Mouse (Mus musculus): ENCODE results near the gene Slc29a1. TPM values are rescaled to one million over a fixed set of nuclear protein-coding genes. Genes with fewer than 3 reads are reported as not detected.
A peak's percentile ranks its signal among the peaks of the same experiment; 100 is the strongest.

The Slc29a1 gene
- 10 to 100 TPM; 80.3 to 84.6 TPM for total RNA-seq (2021)
- 160 and 184 TPM in 2 replicates for polyA plus RNA-seq (2012; rRNA removed)
- long read RNA-seq, transcript Slc29a1-201 (13 exons, 1,996 nt) = minor isoform, 10 of 172 reads
- long read RNA-seq, transcript Slc29a1-202 (13 exons, 1,988 nt) = minor isoform, 15 of 172 reads
- long read RNA-seq, transcript Slc29a1-204 (12 exons, 2,216 nt) = major isoform, 19 of 172 reads
- long read RNA-seq, partial matches to known transcripts = 30 of 172 reads
- long read RNA-seq, other reads (novel, unspliced or antisense) = 98 of 172 reads

DNA sequence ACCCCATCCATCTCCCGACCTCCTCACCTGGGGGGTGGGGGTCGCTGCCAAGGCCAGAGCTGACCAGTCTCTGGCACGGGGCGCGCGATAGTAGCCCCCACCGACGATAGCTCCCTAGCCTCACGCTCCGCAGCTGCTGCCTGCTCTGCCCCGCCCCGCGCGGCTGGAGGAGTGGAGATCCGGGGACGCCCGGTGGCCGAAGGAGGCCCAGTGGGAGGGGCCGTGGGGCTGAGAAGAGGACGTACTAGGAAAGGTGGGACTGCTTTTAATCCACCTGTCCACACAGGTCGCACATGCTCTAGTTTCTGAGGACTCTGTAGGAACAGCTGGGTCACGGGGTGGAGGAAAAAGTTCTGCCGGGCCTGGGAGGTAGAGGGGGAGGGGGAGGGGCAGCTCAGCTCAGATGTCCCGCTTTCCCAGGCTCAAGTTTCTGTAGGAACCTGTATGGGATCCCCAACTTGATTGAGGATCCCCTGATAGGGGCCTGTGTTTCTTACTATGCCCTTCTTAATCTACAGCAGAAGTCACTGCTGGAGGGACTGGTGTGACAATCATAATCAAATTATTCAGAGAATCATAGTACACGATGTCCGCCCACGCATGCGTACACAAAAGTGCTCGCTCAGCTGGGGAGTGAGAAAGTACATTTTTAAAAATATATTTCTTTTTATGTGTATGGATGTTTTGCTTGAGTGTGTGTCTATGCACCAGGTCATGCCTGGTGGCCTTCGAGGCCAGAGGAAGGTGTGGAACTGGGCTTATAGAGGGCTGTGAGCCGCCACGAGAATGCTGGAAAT lies at the start of gene Slc29a1:
Gene Slc29a1 (minus strand): TSS at position 161 of the 797 bp plus-strand sequence.
- Histone ChIP-seq H3K27me3 (ENCODE audit: control insufficient read depth, insufficient read depth, low read length) (no peaks in the 10 kb centered on the region), H3K27ac (peak within 1 kb of the TSS; percentile 43; the same call in 1 of the 2 replicates), H3K79me2 (replicated peaks; ENCODE audit: control insufficient read depth, insufficient read depth, low read length) (no peaks in the 10 kb centered on the region), H3K9ac (ENCODE audit: low read depth, low read length) (peak within 1 kb of the TSS; percentile 65), H3K4me3 (peak within 1 kb of the TSS; percentile 48), H3K4me1 (ENCODE audit: control insufficient read depth, insufficient read depth, low read length) (peaks cover 15% of the 10 kb centered on the region), H3K36me3 (ENCODE audit: control insufficient read depth, insufficient read depth, low read length) (no peaks in the 10 kb centered on the region)
- WGBS = 24% methylated on average over 32 of the region's 32 CpGs
- TF ChIP-seq CTCF (IDR thresholded peaks at IDR 0.05) (peak; percentile 19; the same call in 1 of the 2 replicates), EP300 (IDR thresholded peaks at IDR 0.05; ENCODE audit: insufficient read depth, low read depth, low read length) (no peak), POLR2A (IDR thresholded peaks at IDR 0.05; ENCODE audit: insufficient read depth, low read depth, low read length) (no peak)
- intact Hi-C loops (cut with DNase I) = loop anchor here (2.0 kb wide), 1 partner anchor 15 kb away; no protein-coding TSS in a partner anchor
- DNase-seq = peak; percentile 78 to 80

DNA sequence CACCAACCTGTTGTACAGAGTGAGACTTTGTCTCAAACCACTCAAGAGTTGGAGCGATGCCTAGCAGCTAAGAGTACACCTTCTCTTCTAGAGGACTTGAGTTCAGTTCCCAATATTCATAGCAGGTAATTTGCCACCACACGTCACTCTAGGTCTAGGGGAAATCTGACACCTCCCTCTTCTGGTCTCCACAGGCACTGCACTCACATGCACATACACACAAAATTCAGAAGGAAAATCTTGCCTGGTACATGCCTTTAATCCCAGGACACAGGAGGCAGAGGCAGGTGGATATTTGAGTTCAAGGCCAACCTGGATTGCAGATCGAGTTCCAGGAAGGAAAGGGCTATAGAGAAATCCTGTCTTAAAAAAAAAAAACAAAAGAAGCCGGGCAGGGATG lies 44.8 kb upstream of the Slc29a1 start:
- intact Hi-C loops (cut with DNase I) = no loop called here
- H3K4me1 ChIP-seq (ENCODE audit: control insufficient read depth, insufficient read depth, low read length) = no peaks in the 10 kb centered on the region
- 90% methylated on average over 4 of the region's 4 CpGs for WGBS
- no peak overlapping the region for H3K27ac ChIP-seq
- H3K4me3 ChIP-seq = no peak overlapping the region
- H3K36me3 ChIP-seq (ENCODE audit: control insufficient read depth, insufficient read depth, low read length) = no peaks in the 10 kb centered on the region
- DNase-seq = no peak
- no peak overlapping the region for H3K9ac ChIP-seq (ENCODE audit: low read depth, low read length)
- no peaks in the 10 kb centered on the region for H3K79me2 ChIP-seq (replicated peaks; ENCODE audit: control insufficient read depth, insufficient read depth, low read length)
- TF ChIP-seq CTCF (IDR thresholded peaks at IDR 0.05) = peak; percentile 17; the same call in 1 of the 2 replicates
- TF ChIP-seq EP300 (IDR thresholded peaks at IDR 0.05; ENCODE audit: insufficient read depth, low read depth, low read length) = no peak
- no peak for TF ChIP-seq POLR2A (IDR thresholded peaks at IDR 0.05; ENCODE audit: insufficient read depth, low read depth, low read length)
- H3K27me3 ChIP-seq (ENCODE audit: control insufficient read depth, insufficient read depth, low read length) = no peaks in the 10 kb centered on the region

DNA sequence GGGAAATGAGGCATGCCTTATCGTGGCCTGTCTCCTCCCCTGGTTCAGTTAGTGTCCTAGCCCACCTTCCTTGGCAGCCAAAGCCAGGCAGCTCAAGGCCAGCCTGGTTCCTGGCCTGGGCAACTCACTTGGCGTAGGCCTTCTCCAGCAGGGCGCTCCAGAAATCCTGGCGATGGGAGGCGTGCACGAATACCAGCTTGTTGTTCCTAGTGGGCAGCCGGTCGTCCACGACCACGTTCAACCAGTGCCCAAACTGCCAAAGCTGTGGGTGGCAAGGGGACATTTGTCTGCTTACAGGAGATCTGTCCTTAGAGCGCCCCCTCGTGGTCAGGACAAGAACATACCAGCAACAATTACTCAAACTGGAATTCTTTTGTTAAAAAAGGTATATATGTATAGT lies 43.3 kb upstream of the Slc29a1 start:
- H3K9ac ChIP-seq (ENCODE audit: low read depth, low read length) = no peak overlapping the region
- no peaks in the 10 kb centered on the region for H3K79me2 ChIP-seq (replicated peaks; ENCODE audit: control insufficient read depth, insufficient read depth, low read length)
- no peaks in the 10 kb centered on the region for H3K36me3 ChIP-seq (ENCODE audit: control insufficient read depth, insufficient read depth, low read length)
- H3K27ac ChIP-seq = no peak overlapping the region
- DNase-seq = peak; percentile 64 to 78
- no peak overlapping the region for H3K4me3 ChIP-seq
- TF ChIP-seq CTCF (IDR thresholded peaks at IDR 0.05) = peak; percentile 89
- no peak for TF ChIP-seq POLR2A (IDR thresholded peaks at IDR 0.05; ENCODE audit: insufficient read depth, low read depth, low read length)
- 0 out of 2 replicates have a peak, but pooled peaks have one; percentile 29 for TF ChIP-seq EP300 (IDR thresholded peaks at IDR 0.05; ENCODE audit: insufficient read depth, low read depth, low read length)
- intact Hi-C loops (cut with DNase I) = loop anchor here (2.0 kb wide), 3 partner anchors 62 to 164 kb away; no protein-coding TSS in a partner anchor
- WGBS = 17% methylated on average over 12 of the region's 12 CpGs
- no peaks in the 10 kb centered on the region for H3K4me1 ChIP-seq (ENCODE audit: control insufficient read depth, insufficient read depth, low read length)
- H3K27me3 ChIP-seq (ENCODE audit: control insufficient read depth, insufficient read depth, low read length) = no peaks in the 10 kb centered on the region

DNA sequence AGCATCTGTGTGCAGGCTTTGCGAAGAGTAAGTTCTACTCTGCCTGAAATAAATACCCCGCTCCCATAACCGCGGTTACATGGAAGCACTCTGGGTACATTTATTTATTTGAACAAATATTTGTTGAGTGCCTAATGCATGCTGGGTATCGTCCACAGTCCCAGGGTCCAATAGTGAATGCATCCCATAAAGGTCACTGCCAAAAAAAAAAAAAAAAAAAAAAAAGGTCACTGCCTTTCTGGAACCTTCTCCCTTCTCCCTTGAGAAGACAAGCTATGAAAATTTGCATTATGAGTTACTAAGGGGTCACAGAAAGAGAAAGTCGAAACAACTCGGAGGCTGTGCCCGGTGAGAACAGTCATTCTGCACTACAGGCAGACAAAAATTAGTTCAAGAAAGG lies 42.6 kb upstream of the Slc29a1 start:
- intact Hi-C loops (cut with DNase I) = loop anchor here (2.0 kb wide), 3 partner anchors 61 to 163 kb away; no protein-coding TSS in a partner anchor

DNA sequence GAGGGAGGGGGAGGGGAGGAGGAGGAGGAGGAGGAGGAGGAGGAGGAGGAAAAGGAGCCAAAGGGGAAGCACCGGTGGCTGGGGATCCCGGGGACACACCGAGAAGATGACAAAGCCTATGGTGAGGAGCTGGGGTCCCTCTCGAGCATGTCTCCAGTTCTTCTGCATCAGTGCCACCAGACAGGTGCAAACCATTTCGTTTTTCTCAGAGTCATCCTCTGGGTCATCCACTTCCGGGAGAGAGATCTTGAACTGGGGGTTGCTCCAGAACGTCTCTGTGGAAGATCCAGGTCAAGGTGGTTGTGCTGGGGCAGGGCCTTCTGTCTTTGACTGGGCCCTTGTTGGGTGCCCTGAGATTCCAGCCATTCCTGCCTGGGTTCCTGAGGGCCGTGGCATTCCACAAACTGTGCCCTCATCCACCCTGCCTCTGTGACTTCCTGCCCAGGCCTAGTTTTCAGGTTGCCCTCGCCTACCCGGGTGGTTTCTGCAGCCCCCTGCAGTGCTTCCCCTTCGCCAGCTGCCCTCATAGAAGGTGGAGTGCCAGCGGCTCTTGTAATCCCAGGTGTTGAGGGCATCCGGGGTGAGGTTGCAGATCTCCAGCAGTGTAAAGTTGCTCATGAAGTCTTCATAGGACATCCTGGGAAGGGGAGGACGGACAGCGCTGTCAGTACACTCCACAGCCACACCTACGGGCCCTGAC lies 39.3 kb upstream of the Slc29a1 start:
- H3K79me2 ChIP-seq (replicated peaks; ENCODE audit: control insufficient read depth, insufficient read depth, low read length) = no peaks in the 10 kb centered on the region
- TF ChIP-seq CTCF (IDR thresholded peaks at IDR 0.05) = no peak
- no peak for TF ChIP-seq EP300 (IDR thresholded peaks at IDR 0.05; ENCODE audit: insufficient read depth, low read depth, low read length)
- no peak for TF ChIP-seq POLR2A (IDR thresholded peaks at IDR 0.05; ENCODE audit: insufficient read depth, low read depth, low read length)
- no peak for DNase-seq
- H3K27ac ChIP-seq = no peak overlapping the region
- no peaks in the 10 kb centered on the region for H3K27me3 ChIP-seq (ENCODE audit: control insufficient read depth, insufficient read depth, low read length)
- intact Hi-C loops (cut with DNase I) = no loop called here
- no peaks in the 10 kb centered on the region for H3K36me3 ChIP-seq (ENCODE audit: control insufficient read depth, insufficient read depth, low read length)
- no peaks in the 10 kb centered on the region for H3K4me1 ChIP-seq (ENCODE audit: control insufficient read depth, insufficient read depth, low read length)
- 77% methylated on average over 16 of the region's 16 CpGs for WGBS
- H3K9ac ChIP-seq (ENCODE audit: low read depth, low read length) = no peak overlapping the region
- H3K4me3 ChIP-seq = no peak overlapping the region

More for the DNA sequence above, 42.6 kb upstream of the Slc29a1 start:
- Histone ChIP-seq H3K4me1 (ENCODE audit: control insufficient read depth, insufficient read depth, low read length) (no peaks in the 10 kb centered on the region), H3K9ac (ENCODE audit: low read depth, low read length) (no peak overlapping the region), H3K79me2 (replicated peaks; ENCODE audit: control insufficient read depth, insufficient read depth, low read length) (no peaks in the 10 kb centered on the region), H3K4me3 (no peak overlapping the region), H3K27ac (no peak overlapping the region), H3K27me3 (ENCODE audit: control insufficient read depth, insufficient read depth, low read length) (no peaks in the 10 kb centered on the region), H3K36me3 (ENCODE audit: control insufficient read depth, insufficient read depth, low read length) (no peaks in the 10 kb centered on the region)
- WGBS = 91% methylated on average over 8 of the region's 8 CpGs
- TF ChIP-seq POLR2A (IDR thresholded peaks at IDR 0.05; ENCODE audit: insufficient read depth, low read depth, low read length) = no peak
- no peak for TF ChIP-seq CTCF (IDR thresholded peaks at IDR 0.05)
- no peak for TF ChIP-seq EP300 (IDR thresholded peaks at IDR 0.05; ENCODE audit: insufficient read depth, low read depth, low read length)
- DNase-seq = no peak
